Mouse (Mus musculus) kidney, postnatal 0 days (tissue): ENCODE measurements around the gene Arl1. TPM values are rescaled to one million over a fixed set of nuclear protein-coding genes. Genes with fewer than 3 reads are reported as not detected.

Experiments used
- ATAC-seq: fragments of 200-750 bp; cut with Nextera tagmentation; replicated peaks from 2 replicates; pipeline ENCODE4 v1.8.0; 2017; ENCODE audit warnings: low read depth, moderate number of reproducible peaks, moderate TSS enrichment, moderate library complexity; ENCODE audit not compliant: low FRiP score
- DNase-seq: peaks from one replicate; pipeline ENCODE4 v3.0.0-alpha.2; 2016; ENCODE audit warnings: low spot score
- H3K27ac ChIP-seq: fragments of 300-500 bp; sonication (generic); 2 replicates; pipeline ENCODE4 v1.5.1; 2014; ENCODE audit warnings: mild to moderate bottlenecking
- H3K27me3 ChIP-seq: fragments of 300-500 bp; sonication (generic); 2 replicates; pipeline ENCODE4 v1.6.1; 2014; ENCODE audit warnings: low read length, mixed read lengths; ENCODE audit not compliant: insufficient read depth
- H3K36me3 ChIP-seq: fragments of 300-500 bp; sonication (generic); 2 replicates; pipeline ENCODE4 v1.6.1; 2014; ENCODE audit warnings: low read length, mixed read lengths; ENCODE audit not compliant: insufficient read depth
- H3K4me1 ChIP-seq: fragments of 300-500 bp; sonication (generic); replicated peaks from 2 replicates; pipeline ENCODE4 v1.6.1; 2014; ENCODE audit warnings: antibody characterized with exemption, low read length, mixed read lengths; ENCODE audit not compliant: insufficient read depth
- H3K4me2 ChIP-seq: fragments of 300-500 bp; sonication (generic); 2 replicates; pipeline ENCODE4 v1.6.1; 2014; ENCODE audit warnings: mild to moderate bottlenecking, low read length, moderate library complexity, mixed read lengths
- H3K4me3 ChIP-seq: fragments of 300-500 bp; sonication (generic); replicated peaks from 2 replicates; pipeline ENCODE4 v1.5.1; 2014; ENCODE audit warnings: low read depth, low read length
- H3K9ac ChIP-seq: fragments of 300-500 bp; sonication (generic); 2 replicates; pipeline ENCODE4 v1.6.1; 2014; ENCODE audit warnings: low read depth, low read length
- H3K9me3 ChIP-seq: fragments of 300-500 bp; sonication (generic); replicated peaks from 2 replicates; pipeline ENCODE4 v1.6.1; 2016; ENCODE audit warnings: low read length, inconsistent platforms, mixed read lengths
- CTCF ChIP-seq: IDR thresholded peaks from 2 replicates; pipeline ENCODE4 v1.5.1; 2016; ENCODE audit warnings: antibody characterized with exemption, low read depth, mild to moderate bottlenecking, moderate library complexity
- WGBS: fragments of 180-500 bp; shearing (Covaris S2); extraction: QIAGEN DNeasy Blood & Tissue Kit; methylation state at CpG from one replicate; pipeline ENCODE4 v1.1.7; 2014; 5-methylcytosine and 5-hydroxymethylcytosine counted together
- polyA plus RNA-seq: library from polyadenylated mRNA; unstranded; fragments of >200 nt; fragmentation: Nextera tagmentation; extraction: Ambion mirVana; gene quantifications from 2 replicates; pipeline ENCODE4 v1.2.1, GENCODE M21; 2015

The Arl1 gene
- 186 and 194 TPM in 2 replicates for polyA plus RNA-seq

- Histone ChIP-seq H3K27ac (peak within 1 kb of the TSS; percentile 93), H3K9me3 (no peaks in the 10 kb centered on the region), H3K4me1 (0 out of 2 replicates have a peak, but pooled peaks cover 5% of the 10 kb centered on the region), H3K9ac (peak within 1 kb of the TSS; percentile 95), H3K27me3 (no peaks in the 10 kb centered on the region), H3K36me3 (no peaks in the 10 kb centered on the region), H3K4me3 (peak within 1 kb of the TSS; percentile 98), H3K4me2 (peak within 1 kb of the TSS; percentile 60)
- peak; percentile 93 for ATAC-seq
- under 1% methylated on average over 65 of the region's 65 CpGs for WGBS
- TF ChIP-seq CTCF: 0 out of 2 replicates have a peak, but pooled peaks have one; percentile 23
- DNase-seq: peak; percentile 95
These were observed at the start of gene Arl1 for GRCm38 (mm10) chr10:88730571-88731495. Gene Arl1 (plus strand): TSS chr10:88730858.

GRCm38 (mm10) chr10:88682904-88683563, 47.6 kb upstream of the Arl1 start:
- no peaks in the 10 kb centered on the region for H3K4me1 ChIP-seq
- no peak overlapping the region for H3K4me3 ChIP-seq
- H3K27me3 ChIP-seq: no peaks in the 10 kb centered on the region
- DNase-seq (no peak), ATAC-seq (no peak)
- 73% methylated on average over 4 of the region's 4 CpGs for WGBS
- no peak overlapping the region for H3K4me2 ChIP-seq
- H3K36me3 ChIP-seq: no peaks in the 10 kb centered on the region
- no peak for TF ChIP-seq CTCF
- H3K27ac ChIP-seq: no peak overlapping the region
- H3K9ac ChIP-seq: no peak overlapping the region
- H3K9me3 ChIP-seq: no peaks in the 10 kb centered on the region

- Histone ChIP-seq H3K4me1 (no peaks in the 10 kb centered on the region), H3K4me3 (no peak within 1 kb of the TSS), H3K36me3 (no peaks in the 10 kb centered on the region), H3K27me3 (no peaks in the 10 kb centered on the region), H3K27ac (no peak within 1 kb of the TSS), H3K9ac (no peak within 1 kb of the TSS), H3K9me3 (no peaks in the 10 kb centered on the region), H3K4me2 (no peak within 1 kb of the TSS)
- ATAC-seq (no peak), DNase-seq (no peak)
- 66% methylated on average over 5 of the region's 5 CpGs for WGBS
- no peak for TF ChIP-seq CTCF
These were observed 45.7 kb upstream of the Arl1 start, which contains the start of gene Spic for GRCm38 (mm10) chr10:88684925-88685324. Gene Spic (minus strand): TSS chr10:88685015.

- Histone ChIP-seq H3K9ac (no peak overlapping the region), H3K4me2 (no peak overlapping the region), H3K4me1 (no peaks in the 10 kb centered on the region), H3K4me3 (no peak overlapping the region), H3K27me3 (no peaks in the 10 kb centered on the region), H3K27ac (no peak overlapping the region), H3K36me3 (no peaks in the 10 kb centered on the region), H3K9me3 (no peaks in the 10 kb centered on the region)
- no peak for DNase-seq
- no peak for ATAC-seq
- 77% methylated on average over 6 of the region's 6 CpGs for WGBS
- TF ChIP-seq CTCF: no peak
These were observed 29.7 kb upstream of the Arl1 start for GRCm38 (mm10) chr10:88700938-88701337.

- no peaks in the 10 kb centered on the region for H3K9me3 ChIP-seq
- H3K9ac ChIP-seq: no peak overlapping the region
- no peaks in the 10 kb centered on the region for H3K36me3 ChIP-seq
- no peaks in the 10 kb centered on the region for H3K4me1 ChIP-seq
- no peaks in the 10 kb centered on the region for H3K27me3 ChIP-seq
- no peak overlapping the region for H3K4me3 ChIP-seq
- no peak overlapping the region for H3K27ac ChIP-seq
- no peak for TF ChIP-seq CTCF
- DNase-seq (no peak), ATAC-seq (no peak)
- H3K4me2 ChIP-seq: no peak overlapping the region
- 63% methylated on average over 10 of the region's 10 CpGs for WGBS
These were observed 21.8 kb upstream of the Arl1 start for GRCm38 (mm10) chr10:88708671-88709523.

- no peak for DNase-seq
- Histone ChIP-seq H3K4me1 (no peaks in the 10 kb centered on the region), H3K9ac (no peak overlapping the region), H3K36me3 (no peaks in the 10 kb centered on the region), H3K4me3 (no peak overlapping the region), H3K27ac (no peak overlapping the region), H3K27me3 (no peaks in the 10 kb centered on the region), H3K4me2 (no peak overlapping the region), H3K9me3 (no peaks in the 10 kb centered on the region)
- TF ChIP-seq CTCF: no peak
- 84% methylated on average over 6 of the region's 6 CpGs for WGBS
- no peak for ATAC-seq
These were observed 18.3 kb upstream of the Arl1 start for GRCm38 (mm10) chr10:88712359-88712758.
